Mouse (Mus musculus): ENCODE data around the gene Gm340. TPM values are rescaled to one million over a fixed set of nuclear protein-coding genes. Genes with fewer than 3 reads are reported as not detected.

Gene Gm340
- total and polyA plus RNA-seq, 2 experiments from 2014 or later = 0.79 to 5.1 TPM

DNA sequence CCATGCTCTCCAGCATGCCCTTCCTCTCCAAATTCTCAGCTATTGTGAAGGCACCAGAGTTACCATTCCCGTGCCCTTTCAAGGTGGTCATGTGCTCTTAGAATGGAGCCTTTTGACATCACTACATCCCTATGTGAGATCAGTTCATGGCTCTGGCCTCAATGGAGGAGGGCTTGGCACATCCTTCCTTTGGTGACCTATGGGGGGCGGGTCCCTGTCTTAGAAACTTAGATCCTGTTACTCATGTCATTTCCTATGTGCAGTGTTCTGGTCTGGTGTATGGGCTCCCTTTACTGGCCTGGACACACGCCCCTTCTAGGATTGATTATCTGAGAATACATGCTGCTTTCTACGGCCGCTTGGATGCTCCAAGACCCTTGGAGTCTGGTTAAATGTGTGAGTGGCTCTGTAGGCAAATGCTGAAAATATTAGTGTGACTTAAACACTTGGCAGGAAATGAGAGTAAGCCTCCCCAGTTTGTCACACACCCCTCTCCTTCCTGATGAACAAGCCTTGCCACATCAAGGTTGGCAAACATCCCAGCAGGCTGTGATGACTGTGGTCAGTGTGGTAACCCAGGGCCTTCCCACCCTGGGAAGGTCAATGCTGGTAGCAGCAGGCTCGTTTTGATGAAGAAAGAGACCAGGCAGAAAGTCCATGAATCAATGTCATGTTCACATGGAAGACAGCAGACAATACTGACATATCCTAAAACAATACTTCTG, 15.2 kb downstream of the Gm340 start:
- Histone ChIP-seq H3K36me3 (replicated peaks; ENCODE audit: control insufficient read depth, insufficient read depth, low read length) (no peaks in the 10 kb centered on the region), H3K27me3 (ENCODE audit: control insufficient read depth, insufficient read depth, low read length) (no peaks in the 10 kb centered on the region), H3K9ac (replicated peaks; ENCODE audit: low read depth, low read length) (no peak overlapping the region), H3K9me3 (replicated peaks; ENCODE audit: control insufficient read depth, low read length) (no peaks in the 10 kb centered on the region), H3K4me2 (ENCODE audit: low read depth, low read length) (no peak overlapping the region), H3K4me1 (ENCODE audit: control insufficient read depth, insufficient read depth) (0 out of 2 replicates have a peak, but pooled peaks cover 11% of the 10 kb centered on the region), H3K4me3 (ENCODE audit: low read depth, low read length) (no peak overlapping the region), H3K27ac (ENCODE audit: low read depth) (no peak overlapping the region)
- peak; percentile 56 for ATAC-seq (ENCODE audit: insufficient read depth, low read depth)
- peak; percentile 64 for DNase-seq (ENCODE audit: low spot score)
- WGBS = 60% methylated on average over 6 of the region's 6 CpGs
- no peak for TF ChIP-seq CTCF (IDR thresholded peaks at IDR 0.05; ENCODE audit: low read depth)
- no peak for TF ChIP-seq EP300 (IDR thresholded peaks at IDR 0.05; ENCODE audit: low read depth)

- peak; percentile 18; the same call in 1 of the 2 replicates for ATAC-seq (ENCODE audit: insufficient read depth, low read depth)
- H3K9ac ChIP-seq (replicated peaks; ENCODE audit: low read depth, low read length) = no peak overlapping the region
- no peak overlapping the region for H3K4me2 ChIP-seq (ENCODE audit: low read depth, low read length)
- no peaks in the 10 kb centered on the region for H3K27me3 ChIP-seq (ENCODE audit: control insufficient read depth, insufficient read depth, low read length)
- no peak overlapping the region for H3K27ac ChIP-seq (ENCODE audit: low read depth)
- no peaks in the 10 kb centered on the region for H3K9me3 ChIP-seq (replicated peaks; ENCODE audit: control insufficient read depth, low read length)
- TF ChIP-seq EP300 (IDR thresholded peaks at IDR 0.05; ENCODE audit: low read depth) = no peak
- no peak for TF ChIP-seq CTCF (IDR thresholded peaks at IDR 0.05; ENCODE audit: low read depth)
- WGBS = 65% methylated on average over 11 of the region's 11 CpGs
- H3K4me1 ChIP-seq (ENCODE audit: control insufficient read depth, insufficient read depth) = 0 out of 2 replicates have a peak, but pooled peaks cover 11% of the 10 kb centered on the region
- no peak for DNase-seq (ENCODE audit: low spot score)
- no peaks in the 10 kb centered on the region for H3K36me3 ChIP-seq (replicated peaks; ENCODE audit: control insufficient read depth, insufficient read depth, low read length)
- H3K4me3 ChIP-seq (ENCODE audit: low read depth, low read length) = no peak overlapping the region
Observed at GRCm38 (mm10) chr19:41600647-41601046, 18.5 kb downstream of the Gm340 start.

GRCm38 (mm10) chr19:41606208-41606987, 24.2 kb downstream of the Gm340 start:
- ATAC-seq (ENCODE audit: insufficient read depth, low read depth) = no peak
- Histone ChIP-seq H3K27me3 (ENCODE audit: control insufficient read depth, insufficient read depth, low read length) (no peaks in the 10 kb centered on the region), H3K9me3 (replicated peaks; ENCODE audit: control insufficient read depth, low read length) (no peaks in the 10 kb centered on the region), H3K36me3 (replicated peaks; ENCODE audit: control insufficient read depth, insufficient read depth, low read length) (no peaks in the 10 kb centered on the region), H3K4me1 (ENCODE audit: control insufficient read depth, insufficient read depth) (no peaks in the 10 kb centered on the region), H3K27ac (ENCODE audit: low read depth) (no peak overlapping the region), H3K9ac (replicated peaks; ENCODE audit: low read depth, low read length) (no peak overlapping the region), H3K4me2 (ENCODE audit: low read depth, low read length) (no peak overlapping the region), H3K4me3 (ENCODE audit: low read depth, low read length) (no peak overlapping the region)
- WGBS = 75% methylated on average over 10 of the region's 10 CpGs
- no peak for TF ChIP-seq EP300 (IDR thresholded peaks at IDR 0.05; ENCODE audit: low read depth)
- no peak for TF ChIP-seq CTCF (IDR thresholded peaks at IDR 0.05; ENCODE audit: low read depth)
- no peak for DNase-seq (ENCODE audit: low spot score)

- DNase-seq (ENCODE audit: low spot score) = no peak
- H3K27me3 ChIP-seq (ENCODE audit: control insufficient read depth, insufficient read depth, low read length) = no peaks in the 10 kb centered on the region
- no peaks in the 10 kb centered on the region for H3K9me3 ChIP-seq (replicated peaks; ENCODE audit: control insufficient read depth, low read length)
- no peak for ATAC-seq (ENCODE audit: insufficient read depth, low read depth)
- H3K4me2 ChIP-seq (ENCODE audit: low read depth, low read length) = no peak overlapping the region
- H3K9ac ChIP-seq (replicated peaks; ENCODE audit: low read depth, low read length) = no peak overlapping the region
- no peaks in the 10 kb centered on the region for H3K4me1 ChIP-seq (ENCODE audit: control insufficient read depth, insufficient read depth)
- no peak for TF ChIP-seq CTCF (IDR thresholded peaks at IDR 0.05; ENCODE audit: low read depth)
- no peak for TF ChIP-seq EP300 (IDR thresholded peaks at IDR 0.05; ENCODE audit: low read depth)
- 62% methylated on average over 6 of the region's 6 CpGs for WGBS
- H3K4me3 ChIP-seq (ENCODE audit: low read depth, low read length) = no peak overlapping the region
- H3K27ac ChIP-seq (ENCODE audit: low read depth) = no peak overlapping the region
- H3K36me3 ChIP-seq (replicated peaks; ENCODE audit: control insufficient read depth, insufficient read depth, low read length) = no peaks in the 10 kb centered on the region
Observed at GRCm38 (mm10) chr19:41611683-41612082, 29.5 kb downstream of the Gm340 start.

DNA sequence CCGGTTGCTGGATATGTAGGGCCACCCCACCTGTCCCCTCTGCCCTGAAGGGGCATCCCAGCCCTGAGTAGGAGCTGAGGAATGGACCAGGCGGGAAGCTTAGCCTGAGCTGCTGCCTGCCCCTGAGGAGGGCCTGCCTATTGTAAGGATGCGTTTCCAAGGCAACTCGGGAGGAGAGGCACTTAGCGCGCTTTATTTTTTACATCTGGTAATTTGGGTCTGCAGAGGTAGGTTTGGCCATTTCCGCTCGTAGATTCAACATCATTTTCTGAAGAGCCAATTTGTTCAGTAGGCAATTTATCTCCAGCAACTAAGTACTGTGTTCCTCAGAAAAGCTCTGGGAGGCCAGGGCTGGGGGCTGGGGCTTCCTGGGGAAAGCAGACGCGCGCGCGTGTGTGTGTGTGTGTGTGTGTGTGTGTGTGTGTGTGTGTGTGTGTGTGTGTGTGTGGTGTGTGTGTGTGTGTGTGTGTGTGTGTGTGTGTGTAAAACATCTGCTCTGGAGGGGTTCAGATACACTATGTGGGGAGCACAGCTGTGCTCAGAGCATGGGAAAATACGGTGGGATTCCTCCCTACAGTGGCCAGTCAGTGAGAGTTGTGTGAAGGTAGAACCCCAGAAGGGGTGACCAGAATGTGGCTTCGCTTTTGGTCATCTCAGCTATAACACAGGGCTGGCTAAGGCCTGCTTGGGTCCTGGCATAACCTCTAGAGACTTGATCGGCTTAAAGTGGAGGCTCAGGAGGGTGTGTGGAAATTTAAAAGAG, 31.3 kb downstream of the Gm340 start:
- Histone ChIP-seq H3K27me3 (ENCODE audit: control insufficient read depth, insufficient read depth, low read length) (no peaks in the 10 kb centered on the region), H3K9ac (replicated peaks; ENCODE audit: low read depth, low read length) (no peak overlapping the region), H3K36me3 (replicated peaks; ENCODE audit: control insufficient read depth, insufficient read depth, low read length) (no peaks in the 10 kb centered on the region), H3K27ac (ENCODE audit: low read depth) (no peak overlapping the region), H3K9me3 (replicated peaks; ENCODE audit: control insufficient read depth, low read length) (no peaks in the 10 kb centered on the region), H3K4me3 (ENCODE audit: low read depth, low read length) (no peak overlapping the region), H3K4me1 (ENCODE audit: control insufficient read depth, insufficient read depth) (peaks cover 5% of the 10 kb centered on the region; the same call in 1 of the 2 replicates), H3K4me2 (ENCODE audit: low read depth, low read length) (no peak overlapping the region)
- 49% methylated on average over 16 of the region's 16 CpGs for WGBS
- DNase-seq (ENCODE audit: low spot score) = no peak
- no peak for TF ChIP-seq EP300 (IDR thresholded peaks at IDR 0.05; ENCODE audit: low read depth)
- no peak for TF ChIP-seq CTCF (IDR thresholded peaks at IDR 0.05; ENCODE audit: low read depth)
- no peak for ATAC-seq (ENCODE audit: insufficient read depth, low read depth)

Measured in heart, postnatal 0 days (tissue).